Mouse (Mus musculus) kidney, embryonic 14.5 days (tissue): ENCODE results near the gene S100a13. TPM values are rescaled to one million over a fixed set of nuclear protein-coding genes. Genes with fewer than 3 reads are reported as not detected.

Experiments
- ATAC-seq: fragments of 200-750 bp; cut with Nextera tagmentation; 2 replicates; pipeline ENCODE4 v1.8.0; 2017; ENCODE audit warnings: moderate number of reproducible peaks, mild to moderate bottlenecking, moderate TSS enrichment, moderate library complexity; ENCODE audit not compliant: low FRiP score, low TSS enrichment
- H3K27ac ChIP-seq: fragments of 300-500 bp; sonication (generic); 2 replicates; pipeline ENCODE4 v1.5.1; 2014; ENCODE audit warnings: low read depth, mild to moderate bottlenecking, low read length, moderate library complexity, mixed read lengths
- H3K27me3 ChIP-seq: fragments of 300-500 bp; sonication (generic); 2 replicates; pipeline ENCODE4 v1.6.1; 2014; ENCODE audit warnings: mild to moderate bottlenecking, low read length; ENCODE audit not compliant: control insufficient read depth, insufficient read depth
- H3K36me3 ChIP-seq: fragments of 300-500 bp; sonication (generic); 2 replicates; pipeline ENCODE4 v1.6.1; 2014; ENCODE audit warnings: low read length, mixed read lengths; ENCODE audit not compliant: control insufficient read depth, insufficient read depth
- H3K4me1 ChIP-seq: fragments of 300-500 bp; sonication (generic); 2 replicates; pipeline ENCODE4 v1.6.1; 2014; ENCODE audit warnings: low read length, mixed read lengths; ENCODE audit not compliant: control insufficient read depth, insufficient read depth
- H3K4me2 ChIP-seq: fragments of 300-500 bp; sonication (generic); replicated peaks from 2 replicates; pipeline ENCODE4 v1.6.1; 2014; ENCODE audit warnings: low read depth, mild to moderate bottlenecking, low read length
- H3K4me3 ChIP-seq: fragments of 300-500 bp; sonication (generic); 2 replicates; pipeline ENCODE4 v1.5.1; 2014; ENCODE audit warnings: mild to moderate bottlenecking, low read length
- H3K9ac ChIP-seq: fragments of 300-500 bp; sonication (generic); 2 replicates; pipeline ENCODE4 v1.6.1; 2014; ENCODE audit warnings: low read depth, mild to moderate bottlenecking, low read length, moderate library complexity
- H3K9me3 ChIP-seq: fragments of 300-500 bp; sonication (generic); 2 replicates; pipeline ENCODE4 v1.6.1; 2016; ENCODE audit warnings: low read length; ENCODE audit not compliant: control insufficient read depth
- WGBS: fragments of 180-500 bp; shearing (Covaris S2); extraction: QIAGEN DNeasy Blood & Tissue Kit; methylation state at CpG from one replicate; pipeline ENCODE4 v1.1.7; 2014; 5-methylcytosine and 5-hydroxymethylcytosine counted together
- polyA plus RNA-seq: library from polyadenylated mRNA; unstranded; fragments of >200 nt; fragmentation: Nextera tagmentation; extraction: Ambion mirVana; gene quantifications from 2 replicates; pipeline ENCODE4 v1.2.1, GENCODE M21; 2014

Gene S100a13
- polyA plus RNA-seq, 1 experiment from 2014 or later: 30.2 TPM

DNA sequence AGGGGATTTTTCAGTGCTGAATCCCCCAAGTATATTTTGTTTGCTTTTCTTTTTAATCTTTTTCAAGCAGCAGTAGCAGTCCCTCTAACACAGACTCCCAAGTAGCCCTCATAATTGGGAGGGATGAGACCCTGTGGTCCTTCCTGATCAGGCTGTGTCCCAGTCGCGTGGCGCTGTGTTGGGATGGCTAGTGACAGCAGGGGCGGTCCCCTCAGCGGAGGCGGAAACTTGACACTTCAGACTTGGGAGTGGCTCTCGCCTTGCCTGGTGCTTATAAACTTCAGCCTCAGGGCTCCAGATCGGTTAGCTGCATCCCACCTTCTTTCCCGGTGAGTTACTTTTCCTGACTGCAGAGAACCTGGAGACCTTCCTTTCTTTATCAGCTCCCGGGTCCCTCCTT, 456 bp downstream of the S100a13 start:
- Histone ChIP-seq H3K4me2 (peak overlapping the region; percentile 82), H3K9ac (peak overlapping the region; percentile 52; the same call in 1 of the 2 replicates), H3K4me3 (peak overlapping the region; percentile 39), H3K9me3 (no peaks in the 10 kb centered on the region), H3K27me3 (no peaks in the 10 kb centered on the region), H3K4me1 (peaks cover 8% of the 10 kb centered on the region), H3K36me3 (no peaks in the 10 kb centered on the region), H3K27ac (no peak overlapping the region)
- peak; percentile 80 for ATAC-seq
- WGBS: 0% methylated on average over 10 of the region's 10 CpGs

DNA sequence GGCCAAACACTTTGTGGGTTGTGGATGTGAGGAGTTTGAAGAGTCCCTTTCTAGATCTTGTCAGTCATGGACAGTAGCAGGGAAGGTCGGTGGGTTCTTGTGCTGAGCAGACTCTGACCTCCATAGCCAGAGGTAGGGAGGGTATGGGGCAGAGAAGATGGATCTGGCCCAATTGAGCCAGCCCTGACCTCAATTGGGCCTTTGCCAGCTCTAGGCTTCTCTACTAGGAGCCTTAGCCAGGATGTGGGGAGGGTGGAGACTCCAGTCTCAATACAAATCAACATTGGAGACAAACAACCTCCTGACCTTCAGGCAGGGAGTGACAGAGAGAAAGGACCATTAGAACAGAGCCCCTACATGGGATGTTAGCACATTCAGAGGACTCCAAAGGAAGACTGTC, 1.0 kb downstream of the S100a13 start:
- peak overlapping the region; percentile 82 for H3K4me2 ChIP-seq
- H3K9me3 ChIP-seq: no peaks in the 10 kb centered on the region
- WGBS: 47% methylated on average over 1 of the region's 1 CpGs
- no peak overlapping the region for H3K27ac ChIP-seq
- H3K4me3 ChIP-seq: peak overlapping the region; percentile 39
- H3K36me3 ChIP-seq: no peaks in the 10 kb centered on the region
- peaks cover 8% of the 10 kb centered on the region for H3K4me1 ChIP-seq
- peak overlapping the region; percentile 52; the same call in 1 of the 2 replicates for H3K9ac ChIP-seq
- H3K27me3 ChIP-seq: no peaks in the 10 kb centered on the region
- no peak for ATAC-seq

GRCm38 (mm10) chr3:90515789-90516188, 1.6 kb downstream of the S100a13 start:
- WGBS: 94% methylated on average over 4 of the region's 4 CpGs
- Histone ChIP-seq H3K27ac (no peak overlapping the region), H3K9me3 (no peaks in the 10 kb centered on the region), H3K4me3 (no peak overlapping the region), H3K4me2 (peak overlapping the region; percentile 82; the same call in 1 of the 2 replicates), H3K27me3 (no peaks in the 10 kb centered on the region), H3K36me3 (no peaks in the 10 kb centered on the region), H3K9ac (no peak overlapping the region), H3K4me1 (peaks cover 8% of the 10 kb centered on the region)
- ATAC-seq: no peak

GRCm38 (mm10) chr3:90517711-90518110, 3.5 kb downstream of the S100a13 start:
- 77% methylated on average over 4 of the region's 4 CpGs for WGBS

GRCm38 (mm10) chr3:90525421-90525820, 11.2 kb downstream of the S100a13 start:
- H3K4me1 ChIP-seq: no peaks in the 10 kb centered on the region
- H3K4me2 ChIP-seq: no peak overlapping the region
- H3K9me3 ChIP-seq: no peaks in the 10 kb centered on the region
- H3K9ac ChIP-seq: no peak overlapping the region
- 71% methylated on average over 4 of the region's 4 CpGs for WGBS
- peak; percentile 48 for ATAC-seq
- H3K27me3 ChIP-seq: no peaks in the 10 kb centered on the region
- H3K4me3 ChIP-seq: no peak overlapping the region
- H3K27ac ChIP-seq: no peak overlapping the region
- H3K36me3 ChIP-seq: no peaks in the 10 kb centered on the region

More at GRCm38 (mm10) chr3:90517711-90518110, 3.5 kb downstream of the S100a13 start:
- no peak for ATAC-seq
- no peaks in the 10 kb centered on the region for H3K9me3 ChIP-seq
- no peak overlapping the region for H3K4me2 ChIP-seq
- H3K9ac ChIP-seq: no peak overlapping the region
- H3K36me3 ChIP-seq: no peaks in the 10 kb centered on the region
- H3K27me3 ChIP-seq: no peaks in the 10 kb centered on the region
- peaks cover 8% of the 10 kb centered on the region for H3K4me1 ChIP-seq
- no peak overlapping the region for H3K27ac ChIP-seq
- no peak overlapping the region for H3K4me3 ChIP-seq

DNA sequence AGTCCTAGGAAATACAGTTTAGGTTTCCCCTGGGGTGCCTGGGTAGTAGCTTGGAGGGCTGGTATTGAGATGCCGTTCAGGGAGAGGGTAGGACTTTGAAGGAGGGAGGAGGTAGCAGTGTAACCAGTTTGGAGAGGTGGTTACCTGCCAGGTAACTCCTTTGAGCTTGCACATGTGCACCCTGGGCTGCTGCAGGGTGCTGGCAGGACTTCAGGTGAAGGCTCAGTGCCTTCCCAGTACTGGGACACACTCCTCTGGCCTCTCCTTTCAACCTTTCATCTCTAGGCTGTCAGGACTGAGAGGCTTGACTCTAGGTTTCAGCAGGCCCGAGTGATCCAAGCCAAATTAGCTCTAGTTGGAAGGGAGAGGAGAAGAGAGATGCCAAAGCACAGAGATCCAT, 11.8 kb downstream of the S100a13 start:
- H3K9me3 ChIP-seq: no peaks in the 10 kb centered on the region
- no peak overlapping the region for H3K4me3 ChIP-seq
- 67% methylated on average over 2 of the region's 2 CpGs for WGBS
- no peak overlapping the region for H3K27ac ChIP-seq
- H3K27me3 ChIP-seq: no peaks in the 10 kb centered on the region
- ATAC-seq: peak; percentile 25; the same call in 1 of the 2 replicates
- no peak overlapping the region for H3K9ac ChIP-seq
- no peaks in the 10 kb centered on the region for H3K36me3 ChIP-seq
- H3K4me2 ChIP-seq: no peak overlapping the region
- no peaks in the 10 kb centered on the region for H3K4me1 ChIP-seq

DNA sequence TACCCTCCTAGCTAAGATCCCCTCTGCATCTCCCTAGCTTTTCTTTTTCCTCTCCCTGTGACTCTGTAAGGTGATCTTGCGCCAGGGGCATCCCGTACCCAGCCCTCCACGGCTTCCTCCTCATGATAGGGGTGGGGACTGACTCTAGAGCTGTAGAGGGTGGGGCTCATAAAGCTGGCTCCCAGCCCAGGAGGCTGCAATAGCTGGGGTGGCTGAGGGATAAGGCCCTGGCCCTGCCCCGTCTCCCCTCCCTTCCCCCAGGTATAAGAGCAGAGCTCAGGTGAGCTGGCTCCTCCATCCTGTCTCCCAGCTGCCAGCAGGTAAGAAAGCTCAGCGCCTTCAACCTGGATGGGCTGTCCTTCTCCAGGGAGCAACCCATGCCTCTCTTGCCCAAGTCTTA, 12.3 kb downstream of the S100a13 start, which contains the start of gene S100a14:
S100a14 (plus strand) TSS at position 277 of the 400 bp plus-strand sequence.
- no peak; the same call in 1 of the 2 replicates for ATAC-seq
- Histone ChIP-seq H3K4me1 (no peaks in the 10 kb centered on the region), H3K9ac (no peak within 1 kb of the TSS), H3K36me3 (no peaks in the 10 kb centered on the region), H3K27ac (no peak within 1 kb of the TSS), H3K4me3 (no peak within 1 kb of the TSS), H3K4me2 (no peak within 1 kb of the TSS), H3K27me3 (no peaks in the 10 kb centered on the region), H3K9me3 (no peaks in the 10 kb centered on the region)
- 49% methylated on average over 5 of the region's 5 CpGs for WGBS

DNA sequence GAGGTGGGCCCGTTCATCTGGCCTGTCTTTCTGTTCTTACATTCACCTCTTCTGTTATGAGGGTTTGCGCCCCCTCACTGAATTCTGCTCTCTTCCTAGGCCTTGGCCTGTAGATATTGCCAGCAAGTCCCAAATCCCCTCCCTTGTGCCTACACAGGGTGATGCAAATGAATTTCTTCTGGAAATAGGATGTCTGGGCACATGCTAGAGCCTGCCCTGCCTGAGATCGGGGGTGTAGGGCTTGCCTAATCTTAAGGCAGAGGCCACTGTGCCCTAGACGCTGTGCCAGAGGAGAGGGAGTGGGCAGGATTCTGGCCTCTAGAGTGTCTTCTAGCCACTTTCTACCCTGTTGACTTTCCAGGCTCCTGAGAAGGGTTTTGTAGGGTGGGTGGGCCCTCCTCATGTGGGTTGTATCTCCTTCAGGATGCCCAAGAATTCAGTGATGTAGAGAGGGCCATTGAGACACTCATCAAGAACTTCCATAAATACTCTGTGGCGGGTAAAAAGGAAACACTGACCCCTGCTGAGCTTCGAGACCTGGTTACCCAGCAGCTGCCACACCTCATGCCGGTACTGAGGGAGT, 13.1 kb downstream of the S100a13 start:
- H3K4me3 ChIP-seq: no peak overlapping the region
- H3K4me1 ChIP-seq: no peaks in the 10 kb centered on the region
- no peaks in the 10 kb centered on the region for H3K27me3 ChIP-seq
- whole genome bisulfite sequencing: 81% methylated on average over 7 of the region's 7 CpGs
- H3K9me3 ChIP-seq: no peaks in the 10 kb centered on the region
- H3K4me2 ChIP-seq: no peak overlapping the region
- no peak overlapping the region for H3K9ac ChIP-seq
- H3K36me3 ChIP-seq: no peaks in the 10 kb centered on the region
- H3K27ac ChIP-seq: no peak overlapping the region
- no peak for ATAC-seq

DNA sequence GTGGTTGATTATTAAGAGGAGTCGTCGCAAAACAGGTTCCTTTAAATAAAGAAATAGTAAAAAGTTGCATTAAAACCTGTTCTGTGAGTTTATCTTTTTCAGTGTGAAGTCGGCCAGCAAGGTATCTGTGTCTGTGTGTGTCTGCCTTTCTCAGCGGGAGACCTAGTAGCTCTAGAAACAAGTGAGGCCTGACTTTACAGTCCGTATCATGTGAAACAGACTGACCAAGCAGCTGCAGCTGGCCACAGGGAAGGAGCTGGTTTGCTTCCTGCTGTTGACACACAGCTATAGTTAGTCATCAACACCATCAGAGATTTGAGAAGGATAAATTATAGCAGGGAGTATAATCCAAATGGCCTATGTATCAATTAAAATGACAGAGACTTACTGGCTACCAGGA, 17.5 kb downstream of the S100a13 start:
- no peaks in the 10 kb centered on the region for H3K9me3 ChIP-seq
- no peaks in the 10 kb centered on the region for H3K36me3 ChIP-seq
- H3K4me2 ChIP-seq: no peak overlapping the region
- H3K9ac ChIP-seq: no peak overlapping the region
- 62% methylated on average over 5 of the region's 5 CpGs for WGBS
- no peak for ATAC-seq
- H3K4me3 ChIP-seq: no peak overlapping the region
- no peak overlapping the region for H3K27ac ChIP-seq
- H3K27me3 ChIP-seq: no peaks in the 10 kb centered on the region
- no peaks in the 10 kb centered on the region for H3K4me1 ChIP-seq
